Mouse (Mus musculus): Measurements from ENCODE around the gene Mmp27.
A peak's percentile ranks its signal among the peaks of the same experiment; 100 is the strongest.

Gene Mmp27

DNA sequence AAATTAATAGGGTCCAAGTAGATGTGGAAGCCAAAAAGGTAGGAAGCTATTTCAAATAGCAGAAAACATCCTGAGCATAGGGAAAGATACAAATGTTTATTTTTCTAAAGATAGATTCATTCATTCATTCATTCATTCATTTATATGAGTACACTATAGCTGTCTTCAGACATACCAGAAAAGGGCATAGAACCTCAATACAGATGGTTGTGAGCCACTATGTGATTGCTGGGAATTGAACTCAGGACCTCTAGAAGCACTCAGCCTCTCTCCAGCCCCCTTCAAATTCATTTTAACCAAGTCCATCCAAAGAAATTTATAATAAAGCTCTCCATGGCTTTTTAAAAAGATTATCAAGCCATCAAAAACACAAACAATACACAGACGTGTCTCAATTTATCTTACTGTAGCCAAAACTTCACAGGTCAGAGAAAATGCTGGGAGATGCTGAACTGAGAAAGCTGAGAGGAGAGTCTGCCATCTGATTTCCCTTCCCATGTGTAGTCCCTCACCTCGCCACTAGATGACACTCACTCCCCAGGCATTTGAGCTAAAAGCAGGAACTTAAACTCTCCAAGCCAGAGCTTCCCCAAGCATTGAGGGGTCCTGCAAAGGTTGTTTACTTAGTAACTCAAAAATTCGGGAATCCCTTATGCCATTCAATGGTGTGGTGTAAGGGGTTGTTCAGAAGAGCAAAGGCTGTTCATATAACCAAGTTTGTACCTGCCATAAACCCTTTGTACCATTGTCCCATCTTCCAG, 32.0 kb downstream of the Mmp27 start:
- DNase-seq = peak; percentile 48 to 60

DNA sequence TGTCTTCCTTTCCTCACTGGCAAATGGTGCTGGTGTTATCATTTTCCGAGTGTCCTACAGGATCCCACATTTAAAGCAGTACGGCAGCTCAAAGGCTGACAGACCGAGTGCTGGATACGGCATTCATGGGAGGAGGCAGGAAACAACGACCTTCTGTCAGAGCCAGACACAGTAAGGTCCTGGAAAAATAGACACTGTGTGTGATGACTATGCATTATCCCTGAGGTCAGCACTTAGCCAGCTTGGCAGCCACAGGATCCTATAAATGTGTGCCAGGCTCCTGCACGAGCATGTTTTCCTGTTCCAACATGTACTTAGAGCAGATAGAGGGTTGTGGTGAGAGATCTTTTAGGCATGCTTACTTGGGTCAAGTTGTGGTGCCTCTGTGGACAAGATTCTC, 32.8 kb downstream of the Mmp27 start:
- no peak for DNase-seq

DNA sequence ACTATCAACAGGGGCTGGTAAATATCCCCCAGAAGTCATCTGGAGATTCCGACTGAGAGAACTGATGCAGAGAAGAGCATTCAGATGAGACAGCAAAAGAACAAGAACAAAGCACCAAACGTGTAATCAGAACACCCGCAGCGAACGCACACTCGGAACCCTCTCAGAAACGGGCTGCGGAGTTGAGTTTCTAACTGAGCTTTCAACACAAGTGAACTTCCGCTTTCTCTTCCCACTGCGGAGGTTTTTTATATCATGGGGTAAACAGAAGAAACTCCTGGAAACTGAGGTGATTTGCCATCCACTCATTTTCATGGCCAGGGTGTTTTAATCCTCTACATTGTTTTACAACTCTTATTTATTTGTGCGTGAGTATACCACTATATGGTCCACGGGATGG, 34.4 kb downstream of the Mmp27 start:
- DNase-seq = no peak

DNA sequence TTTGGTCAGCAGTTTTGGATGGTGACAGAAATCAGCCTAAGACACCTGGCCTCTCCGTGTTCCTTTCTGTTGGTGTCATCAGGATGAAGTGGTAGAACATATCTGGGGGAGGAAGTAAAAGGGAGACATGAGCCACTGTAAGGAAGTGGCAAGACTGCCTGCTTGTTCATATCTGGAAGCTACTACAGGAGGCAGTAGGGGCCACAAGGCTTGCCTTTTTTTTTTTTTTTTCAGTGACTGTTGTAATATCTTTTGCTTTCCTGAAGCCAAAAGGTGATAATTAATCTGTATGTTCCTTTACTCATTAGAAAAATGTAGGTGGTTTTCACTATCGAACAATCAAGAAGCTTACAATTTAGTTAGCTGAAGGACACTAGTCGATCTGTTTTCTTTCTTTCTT, 51.4 kb downstream of the Mmp27 start:
- no peak for DNase-seq

DNA sequence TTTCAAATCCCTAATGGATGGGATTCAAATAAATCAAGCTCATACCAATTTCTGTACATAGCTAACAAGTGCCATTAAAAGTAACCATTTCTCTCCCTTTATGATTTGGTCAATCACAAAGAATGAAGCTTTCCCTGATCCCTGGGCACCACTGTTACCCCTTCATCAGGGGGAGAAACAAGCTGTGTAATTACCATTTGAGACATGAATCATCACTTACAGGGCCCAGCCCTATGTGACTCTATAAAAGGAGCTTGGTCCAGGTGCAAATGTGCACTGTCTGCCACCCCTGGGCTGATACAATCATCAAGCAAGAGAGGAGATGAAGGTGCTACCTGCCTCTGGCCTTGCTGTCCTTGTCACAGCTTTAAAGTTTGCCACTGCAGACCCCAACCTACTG, 56.7 kb downstream of the Mmp27 start, which contains the start of gene Mmp20:
TSS of gene Mmp20 (plus strand) at position 301 of the 400 bp plus-strand sequence.
- DNase-seq = no peak

All from lung, adult 18-20 months (tissue).